Mouse (Mus musculus): ENCODE measurements around the gene Taf8.

GRCm38 (mm10) chr17:47452886-47453285 lies 49.2 kb downstream of the Taf8 start:
- TF ChIP-seq CTCF (IDR thresholded peaks at IDR 0.05; ENCODE audit: insufficient read depth, low read length), result no peak
- TF ChIP-seq POLR2A (IDR thresholded peaks at IDR 0.05; ENCODE audit: borderline replicate concordance, extremely low read depth, low read depth, low read length), result no peak
